Mouse (Mus musculus): ENCODE data around the gene Olfr741. TPM values are rescaled to one million over a fixed set of nuclear protein-coding genes. Genes with fewer than 3 reads are reported as not detected.

Olfr741 gene
- not detected in 2 replicates for polyA plus RNA-seq (2012; ENCODE audit: insufficient read depth, insufficient read length, low replicate concordance, missing spikeins)

DNA sequence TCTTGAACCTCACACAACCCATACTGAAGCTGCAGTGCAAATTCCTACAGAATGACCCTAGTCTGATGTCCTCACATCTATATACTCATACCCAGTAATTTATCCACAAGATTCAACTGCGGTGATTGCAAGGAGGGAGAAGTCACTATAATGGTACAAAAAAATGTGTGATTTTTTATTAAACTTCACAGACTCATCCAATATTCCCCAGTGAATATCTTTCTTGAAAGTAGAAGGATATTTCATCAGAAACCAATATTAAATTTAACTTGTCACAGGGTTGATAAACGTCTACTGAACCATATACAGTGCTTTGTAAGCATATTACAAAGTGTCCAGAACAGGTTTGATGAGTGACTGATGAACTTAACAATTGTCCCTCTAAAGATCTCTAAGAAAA lies at the start of gene Olfr741:
Olfr741 (plus strand) TSS at position 301 of the 400 bp plus-strand sequence.
- no peak within 1 kb of the TSS for H3K4me3 ChIP-seq (ENCODE audit: insufficient read depth, low read depth, low read length)
- H3K4me1 ChIP-seq (ENCODE audit: control insufficient read depth, insufficient read depth, low read length): no peaks in the 10 kb centered on the region
- WGBS: 72% methylated on average over 2 of the region's 2 CpGs
- no peak within 1 kb of the TSS for H3K27ac ChIP-seq (ENCODE audit: insufficient read depth, low read depth, low read length)
- TF ChIP-seq CTCF (IDR thresholded peaks at IDR 0.05; ENCODE audit: insufficient read depth, low read depth, low read length) (no peak), POLR2A (IDR thresholded peaks at IDR 0.05; ENCODE audit: insufficient read depth, low read depth, low read length) (no peak)

DNA sequence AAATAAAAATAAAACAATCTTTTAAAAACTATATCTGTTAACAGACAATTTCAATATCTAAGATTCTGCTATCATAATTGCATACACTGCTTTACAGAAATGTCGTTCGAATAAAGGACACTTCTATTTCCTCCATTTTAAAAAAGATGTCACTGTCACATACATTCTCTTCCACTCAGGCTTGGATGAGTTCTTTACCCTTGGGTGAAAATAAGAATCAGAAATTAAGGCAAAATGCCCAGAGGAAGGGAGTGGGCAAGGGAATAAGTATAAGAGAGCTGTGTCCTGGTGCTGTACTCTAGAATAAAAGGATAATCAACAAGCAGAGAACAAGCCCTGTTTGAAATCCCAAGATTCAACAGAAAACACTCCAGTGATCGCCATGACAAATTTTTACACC lies 27.3 kb upstream of the Olfr741 start, which contains the start of gene Olfr740:
Olfr740 (plus strand) TSS at position 301 of the 400 bp plus-strand sequence.
- TF ChIP-seq POLR2A (IDR thresholded peaks at IDR 0.05; ENCODE audit: insufficient read depth, low read depth, low read length): no peak
- TF ChIP-seq CTCF (IDR thresholded peaks at IDR 0.05; ENCODE audit: insufficient read depth, low read depth, low read length): no peak
- no peaks in the 10 kb centered on the region for H3K4me1 ChIP-seq (ENCODE audit: control insufficient read depth, insufficient read depth, low read length)
- H3K27ac ChIP-seq (ENCODE audit: insufficient read depth, low read depth, low read length): no peak within 1 kb of the TSS
- no peak within 1 kb of the TSS for H3K4me3 ChIP-seq (ENCODE audit: insufficient read depth, low read depth, low read length)
- WGBS: 84% methylated on average over 3 of the region's 3 CpGs

DNA sequence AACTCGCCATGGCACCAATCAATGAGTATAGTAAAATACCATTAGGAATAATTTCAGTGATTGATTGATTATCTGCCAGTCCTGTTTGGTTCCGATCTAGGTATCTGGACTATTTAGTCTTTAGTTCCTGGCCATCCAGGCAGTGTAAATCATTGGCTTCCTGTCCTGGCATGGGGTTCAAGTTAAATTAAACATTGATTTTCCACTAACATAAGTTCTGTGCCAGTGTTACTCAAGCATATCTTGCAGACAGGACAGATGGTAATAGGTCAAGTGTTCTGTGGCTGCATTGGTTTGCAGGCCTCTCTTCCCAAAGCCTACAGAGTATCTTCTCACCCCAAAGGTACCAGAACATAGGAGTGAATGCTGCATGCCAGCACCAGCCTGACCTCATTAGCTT lies 5.9 kb downstream of the Olfr741 start:
- no peaks in the 10 kb centered on the region for H3K4me1 ChIP-seq (ENCODE audit: control insufficient read depth, insufficient read depth, low read length)
- WGBS: 83% methylated on average over 2 of the region's 2 CpGs
- H3K4me3 ChIP-seq (ENCODE audit: insufficient read depth, low read depth, low read length): no peak overlapping the region
- TF ChIP-seq CTCF (IDR thresholded peaks at IDR 0.05; ENCODE audit: insufficient read depth, low read depth, low read length) (no peak), POLR2A (IDR thresholded peaks at IDR 0.05; ENCODE audit: insufficient read depth, low read depth, low read length) (no peak)
- no peak overlapping the region for H3K27ac ChIP-seq (ENCODE audit: insufficient read depth, low read depth, low read length)

DNA sequence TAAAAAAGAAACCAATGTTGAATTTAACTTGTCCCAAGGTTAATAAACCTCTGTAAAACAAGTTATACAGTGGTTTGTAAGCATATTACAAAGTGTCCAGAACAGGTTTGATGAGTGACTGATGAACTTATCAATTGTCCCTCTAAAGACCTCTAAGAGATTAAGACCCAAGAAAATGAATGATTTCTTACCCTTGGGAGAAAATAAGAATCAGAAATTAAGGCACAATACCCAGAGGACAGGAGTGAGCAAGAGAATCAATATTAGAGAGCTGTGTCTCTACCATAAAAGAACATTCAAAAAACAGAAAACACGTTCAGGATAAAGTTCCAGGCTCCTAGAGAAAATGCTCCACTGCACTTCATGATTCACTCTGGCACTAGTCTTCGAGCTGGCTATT lies 30.8 kb downstream of the Olfr741 start, which contains the start of gene Olfr742:
Olfr742 (plus strand) TSS at position 301 of the 400 bp plus-strand sequence.
- WGBS: 46% methylated on average over 2 of the region's 2 CpGs

GRCm38 (mm10) chr14:50521539-50521938 lies 49.0 kb downstream of the Olfr741 start, which contains the start of gene Olfr743:
Gene Olfr743 (plus strand): TSS chr14:50521839.
- H3K4me1 ChIP-seq (ENCODE audit: control insufficient read depth, insufficient read depth, low read length): no peaks in the 10 kb centered on the region

More for the DNA sequence above, 30.8 kb downstream of the Olfr741 start, which contains the start of gene Olfr742:
- no peak within 1 kb of the TSS for H3K27ac ChIP-seq (ENCODE audit: insufficient read depth, low read depth, low read length)
- TF ChIP-seq CTCF (IDR thresholded peaks at IDR 0.05; ENCODE audit: insufficient read depth, low read depth, low read length): no peak
- TF ChIP-seq POLR2A (IDR thresholded peaks at IDR 0.05; ENCODE audit: insufficient read depth, low read depth, low read length): no peak
- H3K4me1 ChIP-seq (ENCODE audit: control insufficient read depth, insufficient read depth, low read length): no peaks in the 10 kb centered on the region
- H3K4me3 ChIP-seq (ENCODE audit: insufficient read depth, low read depth, low read length): no peak within 1 kb of the TSS

More at GRCm38 (mm10) chr14:50521539-50521938, 49.0 kb downstream of the Olfr741 start, which contains the start of gene Olfr743:
- TF ChIP-seq CTCF (IDR thresholded peaks at IDR 0.05; ENCODE audit: insufficient read depth, low read depth, low read length) (no peak), POLR2A (IDR thresholded peaks at IDR 0.05; ENCODE audit: insufficient read depth, low read depth, low read length) (no peak)
- H3K27ac ChIP-seq (ENCODE audit: insufficient read depth, low read depth, low read length): no peak within 1 kb of the TSS
- H3K4me3 ChIP-seq (ENCODE audit: insufficient read depth, low read depth, low read length): no peak within 1 kb of the TSS

Other genes with a start within 250 kb of the Olfr741 start
- not detected in 2 replicates for gene Olfr731, start 230.9 kb upstream of the Olfr741 start, polyA plus RNA-seq (2012; ENCODE audit: insufficient read depth, insufficient read length, low replicate concordance, missing spikeins)
- not detected in 2 replicates for gene Olfr732, start 188.5 kb upstream of the Olfr741 start, polyA plus RNA-seq (2012; ENCODE audit: insufficient read depth, insufficient read length, low replicate concordance, missing spikeins)
- gene Olfr733, start 171.2 kb upstream of the Olfr741 start, polyA plus RNA-seq (2012; ENCODE audit: insufficient read depth, insufficient read length, low replicate concordance, missing spikeins): not detected in 2 replicates
- not detected in 2 replicates for gene Olfr734, start 146.0 kb upstream of the Olfr741 start, polyA plus RNA-seq (2012; ENCODE audit: insufficient read depth, insufficient read length, low replicate concordance, missing spikeins)
- gene Olfr735, start 123.9 kb upstream of the Olfr741 start, polyA plus RNA-seq (2012; ENCODE audit: insufficient read depth, insufficient read length, low replicate concordance, missing spikeins): not detected in 2 replicates
- not detected in 2 replicates for gene Tlr11, start 114.8 kb upstream of the Olfr741 start, polyA plus RNA-seq (2012; ENCODE audit: insufficient read depth, insufficient read length, low replicate concordance, missing spikeins)
- not detected in 2 replicates for gene Olfr736, start 91.6 kb upstream of the Olfr741 start, polyA plus RNA-seq (2012; ENCODE audit: insufficient read depth, insufficient read length, low replicate concordance, missing spikeins)
- not detected in 2 replicates for gene Olfr738, start 65.2 kb upstream of the Olfr741 start, polyA plus RNA-seq (2012; ENCODE audit: insufficient read depth, insufficient read length, low replicate concordance, missing spikeins)
- gene Olfr739, start 54.1 kb upstream of the Olfr741 start, polyA plus RNA-seq (2012; ENCODE audit: insufficient read depth, insufficient read length, low replicate concordance, missing spikeins): not detected in 2 replicates
- not detected in 2 replicates for gene Olfr740, start 27.2 kb upstream of the Olfr741 start, polyA plus RNA-seq (2012; ENCODE audit: insufficient read depth, insufficient read length, low replicate concordance, missing spikeins)
- gene Olfr742, start 30.9 kb downstream of the Olfr741 start, polyA plus RNA-seq (2012; ENCODE audit: insufficient read depth, insufficient read length, low replicate concordance, missing spikeins): not detected in 2 replicates
- gene Olfr743, start 49.1 kb downstream of the Olfr741 start, polyA plus RNA-seq (2012; ENCODE audit: insufficient read depth, insufficient read length, low replicate concordance, missing spikeins): not detected in 2 replicates
- gene Olfr744, start 142.1 kb downstream of the Olfr741 start, polyA plus RNA-seq (2012; ENCODE audit: insufficient read depth, insufficient read length, low replicate concordance, missing spikeins): not detected in 2 replicates
- not detected in 2 replicates for gene Olfr745, start 166.7 kb downstream of the Olfr741 start, polyA plus RNA-seq (2012; ENCODE audit: insufficient read depth, insufficient read length, low replicate concordance, missing spikeins)
- not detected in 2 replicates for gene Olfr746, start 174.3 kb downstream of the Olfr741 start, polyA plus RNA-seq (2012; ENCODE audit: insufficient read depth, insufficient read length, low replicate concordance, missing spikeins)
- not detected in 2 replicates for gene Olfr747, start 220.5 kb downstream of the Olfr741 start, polyA plus RNA-seq (2012; ENCODE audit: insufficient read depth, insufficient read length, low replicate concordance, missing spikeins)
- not detected in 2 replicates for gene Olfr748, start 234.6 kb downstream of the Olfr741 start, polyA plus RNA-seq (2012; ENCODE audit: insufficient read depth, insufficient read length, low replicate concordance, missing spikeins)

All from olfactory bulb, adult 2 months (tissue).